Mouse (Mus musculus) Muller cell, postnatal 12 days (primary cell): ENCODE results near the gene Ppp1r17.

Source experiments
- DNase-seq: peaks from one replicate; pipeline ENCODE4 v3.0.0-alpha.2; 2015; ENCODE audit errors: inconsistent ontology term

The Ppp1r17 gene

GRCm38 (mm10) chr6:56017291-56017994, at the start of gene Ppp1r17:
Gene Ppp1r17, plus strand, starts transcription at chr6:56017497.
- no peak for DNase-seq

GRCm38 (mm10) chr6:55972998-55973397, 44.3 kb upstream of the Ppp1r17 start:
- peak; percentile 46 for DNase-seq

- no peak for DNase-seq
Measured at GRCm38 (mm10) chr6:55979766-55980165, 37.5 kb upstream of the Ppp1r17 start.

GRCm38 (mm10) chr6:56008711-56009110, 8.6 kb upstream of the Ppp1r17 start:
- DNase-seq = no peak

- no peak for DNase-seq
Measured at GRCm38 (mm10) chr6:56012384-56012783, 4.9 kb upstream of the Ppp1r17 start.

GRCm38 (mm10) chr6:56019632-56020031, 2.3 kb downstream of the Ppp1r17 start:
- no peak for DNase-seq

- no peak for DNase-seq
Measured at GRCm38 (mm10) chr6:56025533-56025932, 8.2 kb downstream of the Ppp1r17 start.

- peak; percentile 41 for DNase-seq
Measured at GRCm38 (mm10) chr6:56027318-56027717, 10.0 kb downstream of the Ppp1r17 start.

- no peak for DNase-seq
Measured at GRCm38 (mm10) chr6:56027966-56028365, 10.7 kb downstream of the Ppp1r17 start.

- DNase-seq = peak; percentile 4
Measured at GRCm38 (mm10) chr6:56029986-56030385, 12.7 kb downstream of the Ppp1r17 start.

GRCm38 (mm10) chr6:56032231-56032630, 14.9 kb downstream of the Ppp1r17 start:
- no peak for DNase-seq

GRCm38 (mm10) chr6:56035054-56035453, 17.8 kb downstream of the Ppp1r17 start:
- DNase-seq = no peak

- DNase-seq = no peak
Measured at GRCm38 (mm10) chr6:56039476-56040055, 22.3 kb downstream of the Ppp1r17 start.

GRCm38 (mm10) chr6:56044270-56044669, 27.0 kb downstream of the Ppp1r17 start:
- no peak for DNase-seq

- DNase-seq = no peak
Measured at GRCm38 (mm10) chr6:56044716-56045115, 27.4 kb downstream of the Ppp1r17 start.

GRCm38 (mm10) chr6:56048580-56048979, 31.3 kb downstream of the Ppp1r17 start:
- no peak for DNase-seq

- DNase-seq = peak; percentile 11
Measured at GRCm38 (mm10) chr6:56049104-56049503, 31.8 kb downstream of the Ppp1r17 start.

GRCm38 (mm10) chr6:56063736-56064135, 46.4 kb downstream of the Ppp1r17 start:
- DNase-seq = peak; percentile 64

GRCm38 (mm10) chr6:56066632-56067282, 49.5 kb downstream of the Ppp1r17 start:
- DNase-seq = peak; percentile 44

- DNase-seq = peak; percentile 71
Measured at GRCm38 (mm10) chr6:56068516-56068915, 51.2 kb downstream of the Ppp1r17 start.

GRCm38 (mm10) chr6:56076378-56076805, 59.1 kb downstream of the Ppp1r17 start:
- DNase-seq = no peak
